Mouse (Mus musculus) urinary bladder, adult 2 months (tissue): ENCODE results near the gene Cap2. TPM values are rescaled to one million over a fixed set of nuclear protein-coding genes. Genes with fewer than 3 reads are reported as not detected.

ENCODE experiments used
- DNase-seq: peaks from one replicate; pipeline ENCODE4 v3.0.0; 2022; ENCODE audit warnings: low spot score
- polyA plus RNA-seq: library from polyadenylated mRNA; depleted of rRNA; stranded (reverse); fragments of >200 nt; gene quantifications from 2 replicates; pipeline ENCODE4 v1.2.3, GENCODE M21; 2012; rRNA removed

Cap2 gene
- polyA plus RNA-seq = 101 and 119 TPM in 2 replicates

DNA sequence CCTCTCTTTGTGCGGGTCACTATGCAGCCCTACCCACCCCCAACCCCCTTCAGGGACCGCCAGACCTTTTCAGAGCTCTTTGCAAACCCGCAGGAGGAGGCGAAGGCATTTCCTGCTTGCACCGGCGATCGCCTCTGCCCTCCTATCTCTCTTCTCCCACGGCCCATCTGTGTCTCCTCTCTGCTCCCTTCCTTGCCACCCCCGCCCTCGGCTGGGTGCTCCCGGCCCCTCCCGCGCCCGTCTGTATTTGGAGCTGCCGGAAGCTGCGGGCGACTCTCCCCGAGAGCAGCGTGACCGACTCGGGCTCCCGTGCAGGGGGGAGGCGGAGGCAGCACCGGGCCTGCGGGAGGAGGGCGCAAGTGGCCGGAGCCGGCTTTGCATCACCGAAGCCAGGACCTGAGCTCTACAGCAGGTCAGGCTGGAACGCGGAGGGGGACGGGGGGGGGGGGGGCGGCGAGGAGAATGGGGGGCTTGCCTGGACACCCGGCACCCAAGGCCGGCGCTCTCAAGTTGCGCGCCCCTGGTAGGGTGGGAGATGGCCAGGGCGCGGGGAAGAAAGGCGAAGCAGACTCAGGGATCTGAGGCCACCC lies at the start of gene Cap2:
Cap2 (plus strand) TSS at position 49 of the 590 bp plus-strand sequence.
- DNase-seq = peak; percentile 47

GRCm38 (mm10) chr13:46459546-46459945 lies 42.1 kb upstream of the Cap2 start:
- no peak for DNase-seq

DNA sequence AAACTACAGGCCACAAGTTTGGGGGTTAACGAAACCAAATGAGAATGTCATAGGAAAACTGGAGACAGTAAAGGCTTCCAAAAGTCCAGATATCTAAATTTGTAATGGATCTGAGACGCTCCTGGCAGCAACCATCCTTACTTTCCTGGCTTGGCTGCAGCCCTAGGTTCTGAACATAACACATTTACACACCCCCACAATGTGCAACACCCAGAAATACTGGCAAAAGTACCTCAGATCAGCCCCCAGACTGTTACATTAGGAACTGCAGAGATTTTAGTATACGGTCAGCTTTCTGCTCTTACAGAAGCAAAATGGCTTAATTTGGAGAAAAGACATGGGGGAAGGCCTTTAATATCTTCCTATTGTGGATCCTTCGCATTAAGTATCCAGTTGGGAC lies 39.4 kb upstream of the Cap2 start:
- no peak for DNase-seq

DNA sequence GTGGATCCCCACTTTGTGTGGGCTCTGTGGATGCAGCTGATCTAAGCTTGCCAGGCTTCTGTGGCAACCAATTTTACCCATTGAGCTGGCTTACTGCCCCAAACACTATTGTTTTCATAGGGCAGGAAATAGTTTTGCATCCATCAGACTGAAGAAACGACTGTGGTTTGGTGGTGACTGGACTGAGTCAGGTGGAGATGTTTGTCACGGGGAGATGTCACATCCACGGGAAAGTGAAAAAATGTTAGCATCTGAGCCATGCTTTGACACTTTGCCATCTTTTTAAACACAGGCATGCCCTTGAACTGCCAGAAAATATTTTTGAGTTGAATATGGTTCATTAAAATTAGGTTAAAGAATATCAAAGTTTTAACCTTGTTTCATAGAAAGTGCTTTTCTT lies 37.9 kb upstream of the Cap2 start:
- DNase-seq = no peak

DNA sequence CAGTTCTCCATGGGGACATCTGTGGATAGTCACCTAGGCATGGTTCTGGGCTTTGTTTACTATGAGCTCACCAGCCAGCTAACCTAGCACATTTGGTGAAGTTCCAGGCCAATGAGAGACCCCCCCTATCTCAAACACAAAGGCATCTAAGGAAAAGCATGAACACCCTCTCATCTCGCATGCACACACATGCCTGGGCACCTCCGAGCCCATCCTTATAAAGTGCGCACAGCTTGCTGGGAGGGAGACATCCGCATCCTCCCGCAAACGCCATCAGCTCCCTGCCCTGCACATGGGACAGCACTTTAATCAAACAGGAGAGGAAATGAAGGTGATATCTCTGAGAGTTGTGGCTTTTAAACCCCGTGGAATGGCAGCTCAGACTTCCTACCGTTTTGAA lies 33.4 kb upstream of the Cap2 start:
- DNase-seq = no peak

GRCm38 (mm10) chr13:46469536-46469935 lies 32.1 kb upstream of the Cap2 start:
- DNase-seq = no peak

DNA sequence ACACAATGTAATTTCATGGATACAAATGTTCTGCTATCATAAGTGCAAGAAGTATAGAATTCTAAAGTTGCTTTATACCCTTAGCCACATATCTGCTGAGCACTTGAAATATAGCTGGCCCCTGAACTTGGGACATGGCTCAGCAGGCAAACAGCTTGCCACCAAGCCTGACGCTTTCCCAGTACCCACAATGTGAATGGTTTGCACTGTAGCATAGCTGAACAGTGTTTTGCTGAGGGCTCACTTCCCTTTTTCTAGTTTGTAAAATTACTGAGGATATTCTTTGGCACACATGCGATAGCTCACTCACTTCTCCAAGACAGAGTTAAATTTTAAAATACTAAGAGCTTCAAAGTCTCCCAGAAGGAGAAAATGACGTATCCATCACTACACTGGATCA lies 20.4 kb upstream of the Cap2 start:
- DNase-seq = no peak

DNA sequence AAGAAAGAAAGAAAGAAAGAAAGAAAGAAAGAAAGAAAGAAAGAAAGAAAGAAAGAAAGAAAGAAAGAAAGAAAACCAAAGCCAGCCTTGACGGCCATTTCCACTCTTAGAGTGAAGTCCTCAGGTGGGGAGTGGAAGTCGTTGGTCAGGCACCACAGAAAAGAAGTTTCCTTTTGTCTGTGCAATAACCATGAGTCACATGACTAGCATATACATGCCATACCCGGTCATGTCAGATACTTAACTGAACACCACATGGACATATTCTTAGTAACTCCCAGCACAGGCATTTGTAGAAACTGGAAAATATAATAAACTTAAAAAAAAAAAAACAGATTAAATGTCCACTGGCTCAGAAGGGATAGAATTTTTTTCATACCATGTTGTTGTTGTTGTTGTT lies 16.0 kb upstream of the Cap2 start:
- no peak for DNase-seq

DNA sequence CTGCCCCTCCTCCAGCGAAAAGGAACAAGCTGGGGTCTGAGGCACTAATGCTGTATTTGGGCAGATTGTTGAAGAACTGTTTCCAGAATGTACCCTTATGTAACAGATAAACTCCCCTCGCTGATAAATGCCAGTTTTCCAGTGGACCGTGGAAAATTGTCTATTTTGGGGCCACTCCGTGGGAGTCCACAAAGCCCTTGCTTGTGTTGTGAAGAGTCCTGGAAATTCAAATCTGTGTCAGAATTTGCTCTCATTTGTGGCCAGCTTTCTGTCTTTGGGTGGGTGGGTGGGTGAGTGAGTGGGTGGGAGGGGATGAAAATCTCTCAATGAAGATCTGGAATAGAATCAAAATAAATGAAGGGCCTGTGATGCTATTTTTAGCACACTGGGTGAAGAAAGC lies 13.5 kb upstream of the Cap2 start:
- no peak for DNase-seq

DNA sequence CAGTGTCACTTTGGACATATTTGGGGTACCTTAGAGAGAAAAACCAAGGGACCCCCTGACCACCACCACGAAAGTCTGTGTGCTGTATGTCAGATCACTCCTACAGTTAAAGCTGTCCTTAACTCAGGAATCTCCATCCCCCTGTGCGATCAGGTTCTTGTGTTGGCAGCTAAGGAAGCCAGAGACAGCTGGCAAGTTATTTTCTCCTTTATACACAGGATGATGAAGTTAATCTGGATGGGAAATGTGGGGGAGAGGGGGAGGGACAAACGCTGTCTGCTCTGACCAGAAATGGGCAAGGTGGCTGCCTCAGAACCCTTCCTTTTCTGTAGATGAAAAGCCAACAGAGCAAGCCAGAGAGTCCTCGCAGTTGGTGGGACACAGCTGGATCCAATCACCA lies 11.0 kb upstream of the Cap2 start:
- no peak for DNase-seq

DNA sequence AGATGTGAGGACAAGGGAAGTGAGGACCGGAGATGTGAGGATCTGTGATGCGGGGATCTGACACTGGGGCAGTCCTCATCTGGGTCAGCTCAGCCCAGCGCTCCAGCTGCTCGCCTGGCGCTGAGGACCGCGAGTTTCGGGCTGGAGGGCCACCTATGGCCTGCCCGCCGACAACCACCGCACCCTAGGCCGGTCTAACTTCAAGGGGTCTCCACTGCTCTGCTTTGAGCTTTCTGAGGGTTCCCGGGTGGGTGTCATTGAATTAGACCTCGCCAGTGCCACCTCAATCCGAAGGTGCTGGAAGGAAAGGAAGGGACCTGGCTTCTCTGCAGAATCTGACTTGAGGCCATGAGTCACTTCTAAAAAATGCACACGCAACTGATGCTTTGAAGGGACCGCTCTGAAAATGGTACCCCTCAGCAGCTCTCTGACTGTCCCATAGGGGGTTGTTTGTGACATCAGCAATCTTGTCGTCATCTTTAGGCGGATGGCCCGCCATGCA lies 793 bp downstream of the Cap2 start:
- DNase-seq = peak; percentile 33

DNA sequence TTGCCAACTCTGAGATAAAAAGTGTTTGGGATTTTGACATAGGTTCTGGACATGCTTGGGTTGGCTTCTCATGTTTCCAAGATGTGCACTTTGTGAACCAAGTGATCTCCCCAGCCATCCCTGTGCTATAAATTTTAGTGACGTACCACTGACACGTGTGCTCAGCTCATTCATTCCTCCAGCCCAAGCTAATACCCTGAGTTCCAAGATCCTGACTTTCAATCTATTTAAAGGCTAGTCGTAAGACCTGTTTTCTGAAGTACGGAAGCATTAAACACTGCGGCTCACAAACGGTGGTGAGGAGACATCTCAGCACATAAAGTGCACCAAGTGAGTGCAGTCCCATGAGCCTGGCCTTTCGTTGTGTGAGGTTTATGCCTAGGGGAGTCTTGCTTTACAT lies 6.3 kb downstream of the Cap2 start:
- no peak for DNase-seq

DNA sequence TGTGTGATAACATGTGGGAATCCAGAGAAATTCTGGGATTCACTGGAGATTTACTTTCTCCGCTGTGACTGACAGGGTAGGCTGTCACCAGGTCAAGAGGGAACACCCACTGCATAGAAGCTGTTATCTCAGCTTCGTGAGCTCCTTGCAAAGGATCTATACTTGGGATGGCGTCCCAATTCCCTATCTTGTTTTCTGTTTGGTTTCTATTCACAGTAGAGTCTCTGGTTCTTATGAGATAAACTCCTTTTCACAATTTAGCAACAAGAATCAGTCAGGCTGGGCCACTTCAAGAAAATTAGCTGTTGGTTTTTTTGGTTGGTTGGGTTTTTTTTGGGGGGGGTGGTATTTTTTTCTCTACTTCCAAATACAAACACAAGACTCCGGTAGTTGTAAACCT lies 7.2 kb downstream of the Cap2 start:
- no peak for DNase-seq

DNA sequence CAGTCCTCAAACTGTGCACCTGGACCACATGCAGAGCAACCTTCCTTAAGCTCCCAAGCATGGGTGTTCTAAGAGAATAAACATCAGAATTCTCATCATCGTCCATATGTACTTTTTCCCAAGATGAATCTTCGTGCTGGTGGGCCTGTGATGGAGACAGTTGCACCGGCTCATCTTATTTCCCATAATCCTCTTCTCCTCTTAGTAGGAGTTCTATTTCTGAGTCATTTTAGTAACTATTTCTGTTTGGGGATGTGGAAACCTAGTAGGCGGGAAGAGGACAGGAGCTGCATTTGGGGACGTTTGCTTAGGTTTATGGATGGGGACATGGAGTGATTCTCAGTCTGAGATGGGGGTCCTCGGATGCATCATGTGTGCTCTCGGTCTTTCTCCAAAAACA lies 8.8 kb downstream of the Cap2 start:
- DNase-seq = no peak

DNA sequence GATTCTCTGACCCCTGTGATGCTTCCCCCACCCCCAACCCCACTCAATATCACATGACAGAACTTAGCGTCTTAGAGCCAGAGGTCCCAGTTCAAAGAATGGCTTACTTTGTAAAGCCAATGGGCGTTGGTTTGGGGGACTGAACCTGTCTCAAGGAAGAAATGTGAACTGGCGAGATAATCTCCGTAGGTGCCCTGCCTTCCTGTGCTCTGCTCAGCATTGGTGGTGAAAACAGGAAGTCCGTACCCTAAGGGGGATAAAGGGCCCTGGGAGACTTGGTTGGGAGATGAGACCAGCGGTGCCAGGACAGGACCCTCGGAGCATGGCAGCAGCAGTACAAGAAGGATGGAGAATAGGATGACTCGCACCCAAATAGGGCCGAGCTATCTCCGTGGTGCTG lies 12.8 kb downstream of the Cap2 start:
- DNase-seq = no peak

- no peak for DNase-seq
These were observed 13.5 kb downstream of the Cap2 start for GRCm38 (mm10) chr13:46515120-46515523.

GRCm38 (mm10) chr13:46515524-46515923 lies 13.9 kb downstream of the Cap2 start:
- DNase-seq = no peak

GRCm38 (mm10) chr13:46516183-46516582 lies 14.5 kb downstream of the Cap2 start:
- no peak for DNase-seq

DNA sequence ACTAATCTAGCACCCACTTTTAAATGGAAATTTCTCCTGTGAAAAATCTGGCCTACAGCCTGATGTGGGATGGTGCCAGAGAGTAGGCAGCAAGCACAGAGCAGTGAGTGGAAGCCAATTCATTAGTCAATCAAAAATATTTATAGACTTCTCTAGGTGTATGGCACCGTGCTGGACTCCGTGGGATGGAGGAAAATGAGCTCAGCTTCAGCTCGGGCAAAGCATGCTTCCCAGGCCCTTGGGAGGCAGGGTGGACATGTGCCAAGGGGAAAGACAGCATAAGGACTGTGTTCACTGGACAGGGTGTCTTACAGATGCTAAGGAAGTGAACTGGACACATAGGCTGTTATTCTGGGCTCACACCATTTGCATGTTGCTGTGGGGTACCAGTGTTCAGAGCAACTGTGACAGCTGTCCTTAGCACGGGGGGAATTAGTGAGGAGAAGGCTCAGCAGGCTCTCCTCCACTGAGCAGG lies 15.6 kb downstream of the Cap2 start:
- DNase-seq = no peak

GRCm38 (mm10) chr13:46521482-46521881 lies 19.8 kb downstream of the Cap2 start:
- DNase-seq = no peak

DNA sequence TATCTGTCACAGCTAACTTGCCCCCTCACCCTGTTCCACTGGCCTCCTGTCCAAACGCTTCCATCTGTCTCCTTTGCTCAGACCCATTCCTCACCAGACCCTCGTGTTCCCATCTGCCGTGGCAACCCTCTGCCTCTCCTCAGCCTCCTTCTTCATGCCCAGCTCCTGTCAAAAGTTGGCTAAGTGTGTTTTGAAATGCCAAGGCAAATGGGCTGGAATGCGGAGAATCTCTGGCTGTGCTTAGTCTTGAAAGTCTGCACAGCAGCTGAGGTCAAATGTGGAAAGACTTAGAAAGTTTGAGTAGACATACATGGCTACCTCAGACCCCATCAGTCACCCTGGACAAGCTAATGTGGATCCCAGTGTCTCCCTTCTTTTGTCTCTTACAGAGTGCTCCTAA lies 21.1 kb downstream of the Cap2 start:
- DNase-seq = no peak

DNA sequence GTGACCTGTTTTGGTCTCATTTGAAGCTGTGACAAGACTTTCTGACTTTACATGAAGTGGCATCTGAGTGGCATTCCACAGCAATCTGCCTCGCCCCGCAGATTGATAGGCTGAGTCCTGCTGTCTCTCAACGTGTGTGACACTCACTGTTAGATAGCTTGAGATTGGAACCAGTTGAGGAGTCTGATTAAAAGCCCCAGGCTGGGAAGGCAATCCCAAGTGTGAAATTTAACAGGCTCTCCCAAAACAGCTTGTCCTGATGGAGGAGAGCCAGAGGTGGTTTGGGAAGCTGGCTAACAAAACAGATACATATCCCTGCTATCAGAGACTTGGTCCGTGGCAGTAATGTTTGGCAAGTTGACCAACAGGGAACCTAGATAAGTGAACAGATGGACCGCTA lies 21.6 kb downstream of the Cap2 start:
- no peak for DNase-seq

GRCm38 (mm10) chr13:46523712-46524111 lies 22.1 kb downstream of the Cap2 start:
- no peak for DNase-seq
